Mouse (Mus musculus): ENCODE results near the gene Hp.
A peak's percentile ranks its signal among the peaks of the same experiment; 100 is the strongest.

The Hp gene

DNA sequence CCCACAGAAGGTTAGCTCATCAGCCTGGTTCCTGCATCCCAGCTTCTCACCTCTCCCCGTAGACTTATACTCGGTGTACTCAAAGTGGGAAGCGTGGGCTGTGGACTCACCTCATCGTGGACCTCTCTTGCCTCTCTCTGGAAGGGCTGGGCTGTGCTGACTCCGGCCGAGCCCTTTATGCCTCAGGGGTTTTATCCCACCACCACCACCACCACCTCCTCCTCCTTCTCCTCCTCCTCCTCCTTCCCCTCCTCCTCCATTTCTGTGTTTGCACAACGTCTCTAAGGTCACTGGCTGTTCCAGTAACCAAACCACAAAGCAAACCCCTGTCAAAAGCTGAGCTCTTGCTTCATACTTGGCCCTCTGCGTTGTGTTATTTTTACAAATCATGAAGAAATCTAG, at the start of gene Hp:
Gene Hp, minus strand, starts transcription at position 273 of the 402 bp plus-strand sequence.
- DNase-seq (ENCODE audit: low read depth, low spot score) = no peak

GRCm38 (mm10) chr8:109628638-109629037, 49.7 kb upstream of the Hp start:
- DNase-seq (ENCODE audit: low read depth, low spot score) = no peak

DNA sequence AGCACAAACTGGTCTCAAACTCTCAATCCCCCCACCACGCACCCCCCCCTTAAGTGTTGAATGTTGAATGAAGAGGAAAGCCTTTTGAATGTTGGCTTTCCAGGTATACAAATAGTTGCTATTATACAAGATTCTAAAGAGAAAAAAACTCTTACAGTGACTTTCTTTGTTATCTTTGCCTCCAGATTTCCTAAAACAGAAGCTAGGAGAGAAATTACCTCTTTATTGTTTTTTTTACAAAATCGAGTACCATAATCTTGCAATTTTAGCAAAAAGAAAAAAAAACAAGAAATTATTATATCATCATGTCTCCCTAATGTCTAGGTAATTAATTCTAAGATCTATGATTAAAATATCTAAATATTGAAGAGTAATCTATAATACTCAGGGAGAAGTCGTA, 36.6 kb upstream of the Hp start:
- DNase-seq (ENCODE audit: low read depth, low spot score) = no peak

GRCm38 (mm10) chr8:109614243-109615210, 35.6 kb upstream of the Hp start, which contains the start of gene Pkd1l3:
Pkd1l3 (plus strand) TSS chr8:109614517.
- DNase-seq (ENCODE audit: low read depth, low spot score) = no peak

GRCm38 (mm10) chr8:109609153-109609502, 30.2 kb upstream of the Hp start:
- no peak for DNase-seq (ENCODE audit: low read depth, low spot score)

DNA sequence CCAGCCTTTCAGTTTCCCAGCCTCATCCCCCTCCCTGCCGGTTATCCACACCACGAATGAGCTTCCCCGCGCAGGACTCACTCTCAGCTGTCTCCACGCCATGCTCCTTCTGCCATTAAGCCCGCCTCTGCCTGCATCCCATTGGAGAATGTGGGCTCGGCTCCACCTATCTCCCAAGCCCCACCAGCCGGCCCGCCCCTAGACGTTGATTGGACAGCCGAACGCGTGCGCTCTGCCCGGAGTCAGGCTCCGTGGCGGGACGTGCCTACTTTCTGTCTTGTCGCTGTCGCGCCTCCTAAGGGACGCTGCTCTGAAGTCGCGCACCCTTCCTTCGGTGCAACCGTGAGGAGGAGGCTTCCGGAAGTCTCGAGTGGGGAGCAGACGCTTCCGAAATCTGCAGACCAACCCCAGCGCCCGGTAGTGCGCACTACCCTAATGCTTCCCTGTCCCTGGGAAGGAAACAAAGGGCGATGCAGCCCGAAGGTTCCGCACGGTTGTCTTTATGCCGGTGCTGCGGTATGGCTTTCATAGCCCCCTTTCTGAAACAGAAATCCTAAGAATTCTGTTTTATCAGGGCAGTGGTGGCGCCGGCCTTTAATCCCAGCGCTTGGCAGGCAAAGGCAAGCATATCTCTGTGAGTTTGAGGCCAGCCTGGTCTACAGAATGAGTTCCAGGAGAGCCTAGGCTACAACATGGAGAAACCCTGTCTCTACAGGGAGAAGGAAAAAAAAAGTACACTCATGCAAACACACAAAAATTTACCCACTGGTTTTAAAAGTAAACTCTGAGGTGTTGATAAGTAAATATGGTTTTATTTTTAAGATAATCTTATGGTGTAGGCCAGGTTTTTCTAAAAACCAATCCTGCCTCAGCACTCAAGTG, 29.5 kb upstream of the Hp start, which contains the start of gene Dhodh:
Gene Dhodh, minus strand, starts transcription at position 403 of the 882 bp plus-strand sequence.
- peak; percentile 93 for DNase-seq (ENCODE audit: low read depth, low spot score)

GRCm38 (mm10) chr8:109607650-109608049, 28.7 kb upstream of the Hp start:
- no peak for DNase-seq (ENCODE audit: low read depth, low spot score)

DNA sequence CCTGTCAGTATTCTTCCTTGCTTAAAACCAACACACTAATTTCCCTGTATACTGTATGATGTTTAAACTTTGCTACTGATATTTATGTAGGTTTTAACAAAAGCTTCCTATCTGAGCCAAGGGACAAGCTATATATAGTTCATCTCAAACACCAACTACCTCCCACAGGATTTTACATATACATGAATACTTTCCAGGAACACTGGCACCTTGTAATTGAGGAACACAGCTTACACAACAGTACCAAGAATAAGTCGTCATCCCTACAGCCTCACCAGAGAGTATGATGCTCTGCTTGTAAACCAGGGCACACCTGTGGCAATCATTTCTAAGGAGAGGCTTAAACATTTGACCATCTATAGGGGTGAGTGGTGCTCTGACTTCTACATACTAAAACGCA, 27.8 kb upstream of the Hp start:
- no peak for DNase-seq (ENCODE audit: low read depth, low spot score)

DNA sequence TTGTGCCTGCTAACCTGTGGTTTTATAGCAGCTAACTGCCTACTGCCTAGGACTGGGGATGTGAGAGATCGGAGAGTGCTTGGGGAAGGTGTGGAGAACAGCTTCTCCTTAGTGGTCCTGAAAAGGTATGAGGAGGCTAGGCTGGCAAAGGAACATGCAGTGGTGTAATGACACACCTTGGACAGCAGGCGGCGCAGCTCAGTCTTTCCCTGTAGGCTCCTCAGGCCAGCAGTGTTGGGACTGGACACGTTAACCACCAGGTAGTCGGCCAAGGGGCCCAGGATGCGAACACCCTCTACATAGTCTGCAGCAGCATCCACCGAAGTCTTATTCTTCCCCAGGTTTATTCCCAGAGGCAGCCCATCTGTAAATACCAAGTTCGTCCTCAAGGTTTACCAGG, 16.9 kb upstream of the Hp start:
- no peak for DNase-seq (ENCODE audit: low read depth, low spot score)

DNA sequence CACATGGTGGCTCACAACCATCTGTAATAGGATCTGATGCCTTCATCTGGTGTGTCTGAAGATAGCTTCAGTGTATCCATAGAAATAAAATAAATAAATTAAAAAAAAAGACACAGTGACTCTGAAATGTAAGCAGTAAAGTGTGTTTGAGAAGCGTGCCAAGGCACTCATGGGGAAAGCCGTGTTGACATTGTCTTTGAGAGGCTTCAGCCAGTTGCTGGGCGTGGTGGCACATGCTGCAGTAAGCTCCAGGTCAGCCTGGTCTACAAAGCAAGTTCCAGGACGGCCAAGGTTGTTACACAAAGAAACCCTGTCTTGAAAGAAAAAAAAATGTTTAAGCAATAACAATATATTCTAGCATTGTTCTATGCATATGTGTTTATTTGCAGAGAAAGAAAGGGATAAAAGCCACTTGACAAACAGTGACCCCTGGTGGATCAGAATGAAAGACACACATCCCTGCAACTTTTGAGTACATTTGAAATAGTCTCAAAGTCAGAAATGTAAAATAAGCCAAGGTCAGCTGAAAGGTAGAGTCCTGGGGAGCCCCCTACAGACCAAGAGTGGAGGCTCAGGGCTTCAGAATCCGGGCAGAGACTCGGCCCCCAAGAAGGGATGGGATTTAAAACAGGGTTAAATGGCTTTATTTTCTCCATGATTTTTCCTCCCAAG, 14.3 kb upstream of the Hp start:
- DNase-seq (ENCODE audit: low read depth, low spot score) = no peak

- no peak for DNase-seq (ENCODE audit: low read depth, low spot score)
Observed at GRCm38 (mm10) chr8:109592164-109592563, 13.2 kb upstream of the Hp start.

DNA sequence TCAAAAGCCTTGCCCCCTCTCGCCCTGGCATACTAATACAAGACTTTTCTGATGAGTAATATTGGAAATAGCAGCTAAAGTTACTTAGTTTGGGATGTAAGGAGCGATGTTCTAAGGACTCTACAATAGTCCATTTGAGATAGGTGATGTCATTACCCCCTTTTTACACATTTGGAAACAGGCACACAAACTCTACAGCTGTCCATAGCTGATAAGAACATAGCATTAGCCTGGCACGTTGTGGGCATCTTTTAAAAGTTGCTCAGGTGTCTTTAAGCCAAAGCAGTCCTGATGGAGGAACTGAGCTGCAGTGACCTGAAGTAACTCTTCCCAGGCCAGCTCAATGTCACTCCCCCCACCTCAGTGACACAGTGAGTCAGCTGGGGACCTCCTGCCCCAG, 12.4 kb upstream of the Hp start:
- no peak for DNase-seq (ENCODE audit: low read depth, low spot score)

DNA sequence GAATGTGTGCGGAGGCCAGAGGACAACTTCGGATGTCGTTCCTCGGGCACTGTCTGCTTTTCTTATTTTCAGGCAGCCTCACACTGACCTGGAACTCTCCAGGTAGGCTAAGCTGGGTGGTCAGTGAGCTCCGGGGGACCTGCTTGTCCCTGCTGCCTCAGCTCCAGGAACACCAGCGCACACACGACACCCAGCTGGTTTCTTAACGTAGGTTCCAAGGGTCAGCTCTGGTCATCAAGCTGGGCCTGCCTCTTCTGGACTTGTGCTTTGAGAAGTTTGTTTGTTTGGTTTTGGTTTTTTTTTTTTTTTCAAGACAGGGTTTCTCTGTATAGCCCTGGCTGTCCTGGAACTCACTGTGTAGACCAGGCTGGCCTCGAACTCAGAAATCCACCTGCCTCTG, 11.9 kb upstream of the Hp start:
- DNase-seq (ENCODE audit: low read depth, low spot score) = no peak

GRCm38 (mm10) chr8:109586972-109587504, 8.1 kb upstream of the Hp start:
- DNase-seq (ENCODE audit: low read depth, low spot score) = no peak

GRCm38 (mm10) chr8:109585652-109586051, 6.7 kb upstream of the Hp start:
- no peak for DNase-seq (ENCODE audit: low read depth, low spot score)

- no peak for DNase-seq (ENCODE audit: low read depth, low spot score)
Observed at GRCm38 (mm10) chr8:109584830-109585229, 5.9 kb upstream of the Hp start.

DNA sequence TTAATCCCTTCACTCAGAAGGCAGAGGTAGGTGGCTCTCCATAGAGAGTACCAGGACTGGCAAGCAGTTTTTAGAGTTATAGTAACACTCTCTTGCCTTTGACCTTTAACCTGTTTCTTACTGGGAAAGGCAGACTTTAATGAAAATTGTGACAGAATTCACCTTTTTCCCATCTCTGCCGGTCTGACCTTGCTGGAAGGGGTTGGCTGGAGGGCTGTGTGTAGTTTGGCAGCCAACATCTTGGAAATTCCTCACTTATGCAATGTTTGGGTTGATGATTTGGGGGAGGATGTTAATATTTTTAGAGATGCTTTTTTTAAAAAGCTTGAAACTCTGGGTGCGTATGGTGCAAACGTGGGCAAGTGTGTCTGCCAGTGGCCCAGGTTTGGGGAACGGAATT, 5.3 kb upstream of the Hp start:
- no peak for DNase-seq (ENCODE audit: low read depth, low spot score)

DNA sequence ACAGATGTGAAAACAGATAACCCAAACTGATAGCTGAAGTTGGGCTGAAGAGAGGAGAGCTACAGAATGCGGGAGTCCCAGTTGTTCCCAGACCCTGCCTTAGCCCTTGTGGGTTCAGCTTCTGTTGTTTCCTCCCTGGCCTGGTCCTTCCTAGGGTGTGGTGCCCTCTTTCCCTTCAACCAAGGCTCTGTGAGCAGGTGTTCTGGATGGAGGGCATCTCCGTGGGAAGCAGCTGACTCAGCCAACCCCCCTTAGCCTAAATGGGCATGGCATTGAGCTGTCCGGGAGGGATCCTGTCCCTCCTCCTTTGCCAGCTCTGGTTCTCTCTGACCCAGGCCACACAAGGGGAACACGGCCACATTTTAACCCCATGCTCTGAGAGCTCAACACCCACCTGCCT, 2.7 kb downstream of the Hp start:
- no peak for DNase-seq (ENCODE audit: low read depth, low spot score)

DNA sequence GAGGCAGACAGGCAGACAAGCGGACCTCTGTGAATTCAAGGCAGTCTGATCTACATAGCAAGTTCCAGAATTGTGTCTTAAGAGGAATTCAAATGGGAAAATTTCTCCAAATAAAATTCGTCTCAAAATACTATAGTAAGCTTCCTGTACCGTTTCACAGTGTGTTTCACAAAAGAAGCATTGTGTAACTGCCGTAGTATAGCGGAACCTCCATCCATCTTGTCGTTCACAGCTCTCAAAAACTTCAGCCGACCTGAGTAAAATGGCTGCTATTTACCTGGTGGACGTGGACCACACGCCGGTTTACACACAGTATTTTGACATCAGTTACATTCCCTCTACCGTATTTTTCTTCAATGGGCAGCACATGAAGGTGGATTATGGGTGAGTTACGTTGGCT, 7.8 kb downstream of the Hp start:
- DNase-seq (ENCODE audit: low read depth, low spot score) = no peak

- peak; percentile 100 for DNase-seq (ENCODE audit: low read depth, low spot score)
Observed at GRCm38 (mm10) chr8:109565498-109566333, 13.3 kb downstream of the Hp start, which contains the start of the genes Dhx38 and Txnl4b. Dhx38 (minus strand) TSS chr8:109565861. Txnl4b (plus strand) TSS chr8:109565892.

DNA sequence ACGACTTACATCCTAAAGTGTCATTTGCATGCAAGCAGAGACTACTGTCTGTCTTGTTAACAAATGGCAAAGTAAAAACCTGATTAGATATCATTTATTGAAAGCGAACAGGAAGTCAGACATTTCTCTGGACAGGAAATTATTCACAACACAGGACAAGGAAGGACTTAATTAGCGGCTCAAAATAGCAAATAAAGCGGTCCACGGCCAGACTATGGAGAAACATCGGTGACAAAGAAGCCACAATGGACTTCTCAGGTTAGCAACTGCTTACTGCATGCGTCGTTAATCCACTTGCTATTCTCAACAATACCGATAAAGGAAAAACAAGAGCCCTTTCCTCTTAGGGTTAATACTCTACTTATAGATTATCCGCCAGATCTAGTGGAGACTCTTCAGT, 14.2 kb downstream of the Hp start:
- no peak for DNase-seq (ENCODE audit: low read depth, low spot score)

Data from WW6 (cell line).